Mouse (Mus musculus) embryonic facial prominence, embryonic 14.5 days (tissue): ENCODE results near the gene Tfpi2. TPM values are rescaled to one million over a fixed set of nuclear protein-coding genes. Genes with fewer than 3 reads are reported as not detected.
A peak's percentile ranks its signal among the peaks of the same experiment; 100 is the strongest.

Experiments used
- ATAC-seq: fragments of 200-750 bp; cut with Nextera tagmentation; 2 replicates; pipeline ENCODE4 v1.8.0; 2017; ENCODE audit warnings: low read depth, moderate number of reproducible peaks, moderate TSS enrichment
- DNase-seq: peaks from one replicate; pipeline ENCODE4 v3.0.0-alpha.2; 2015; ENCODE audit warnings: low spot score
- H3K27ac ChIP-seq: fragments of 300-500 bp; sonication (generic); replicated peaks from 2 replicates; pipeline ENCODE4 v1.5.1; 2014; ENCODE audit warnings: low read depth, mild to moderate bottlenecking, low read length, moderate library complexity
- H3K27me3 ChIP-seq: fragments of 300-500 bp; sonication (generic); replicated peaks from 2 replicates; pipeline ENCODE4 v1.6.1; 2014; ENCODE audit warnings: low read length; ENCODE audit not compliant: control insufficient read depth, insufficient read depth
- H3K36me3 ChIP-seq: fragments of 300-500 bp; sonication (generic); 2 replicates; pipeline ENCODE4 v1.6.1; 2014; ENCODE audit warnings: low read length, mixed read lengths; ENCODE audit not compliant: control insufficient read depth, insufficient read depth
- H3K4me1 ChIP-seq: fragments of 300-500 bp; sonication (generic); 2 replicates; pipeline ENCODE4 v1.6.1; 2014; ENCODE audit warnings: antibody characterized with exemption, low read length; ENCODE audit not compliant: control insufficient read depth, insufficient read depth
- H3K4me2 ChIP-seq: fragments of 300-500 bp; sonication (generic); 2 replicates; pipeline ENCODE4 v1.6.1; 2014; ENCODE audit warnings: low read depth, mild to moderate bottlenecking, low read length, moderate library complexity, mixed read lengths
- H3K4me3 ChIP-seq: fragments of 300-500 bp; sonication (generic); 2 replicates; pipeline ENCODE4 v1.5.1; 2014; ENCODE audit warnings: low read depth, mild to moderate bottlenecking, low read length
- H3K9ac ChIP-seq: fragments of 300-500 bp; sonication (generic); 2 replicates; pipeline ENCODE4 v1.6.1; 2014; ENCODE audit warnings: low read depth, mild to moderate bottlenecking, low read length, moderate library complexity, mixed read lengths
- H3K9me3 ChIP-seq: fragments of 300-500 bp; sonication (generic); 2 replicates; pipeline ENCODE4 v1.6.1; 2016; ENCODE audit warnings: low read length; ENCODE audit not compliant: control insufficient read depth
- WGBS: fragments of 180-500 bp; shearing (Covaris S2); extraction: QIAGEN DNeasy Blood & Tissue Kit; methylation state at CpG from one replicate; pipeline ENCODE4 v1.1.7; 2014; 5-methylcytosine and 5-hydroxymethylcytosine counted together
- polyA plus RNA-seq: library from polyadenylated mRNA; unstranded; fragments of >200 nt; fragmentation: Nextera tagmentation; extraction: Ambion mirVana; gene quantifications from 2 replicates; pipeline ENCODE4 v1.2.1, GENCODE M21; 2014

Gene Tfpi2
- polyA plus RNA-seq, 1 experiment from 2014 or later, result 3.5 TPM

DNA sequence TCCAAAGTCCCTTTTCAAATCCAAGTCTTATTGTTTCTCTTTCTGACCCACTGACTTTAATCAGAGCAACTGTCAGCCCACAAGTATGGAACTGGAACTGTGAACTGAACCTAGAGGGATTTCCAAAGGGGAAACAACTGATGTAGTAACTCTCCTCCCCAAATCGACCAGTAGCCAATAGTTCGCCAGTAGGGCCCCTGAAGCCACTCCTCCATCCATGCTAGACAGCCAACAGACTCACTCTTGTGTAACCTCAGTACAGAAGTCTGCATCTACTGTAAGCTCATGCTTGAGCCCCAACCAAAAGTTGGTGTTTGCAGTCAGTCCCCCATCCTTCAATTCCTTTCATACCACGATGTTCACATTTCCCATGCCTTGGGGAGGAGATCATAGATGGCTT lies 12.0 kb upstream of the Tfpi2 start:
- Histone ChIP-seq H3K4me3 (no peak overlapping the region), H3K36me3 (no peaks in the 10 kb centered on the region), H3K9me3 (no peaks in the 10 kb centered on the region), H3K27me3 (no peaks in the 10 kb centered on the region), H3K4me2 (no peak overlapping the region), H3K27ac (no peak overlapping the region), H3K4me1 (peaks cover 15% of the 10 kb centered on the region; the same call in 1 of the 2 replicates), H3K9ac (no peak overlapping the region)
- ATAC-seq (no peak), DNase-seq (no peak)
- 76% methylated on average over 3 of the region's 3 CpGs for WGBS

- ATAC-seq, result no peak
- H3K36me3 ChIP-seq, result no peaks in the 10 kb centered on the region
- 67% methylated on average over 6 of the region's 6 CpGs for WGBS
- no peaks in the 10 kb centered on the region for H3K9me3 ChIP-seq
- H3K27me3 ChIP-seq, result no peaks in the 10 kb centered on the region
- DNase-seq, result no peak
- H3K4me3 ChIP-seq, result no peak overlapping the region
- no peak overlapping the region for H3K9ac ChIP-seq
- no peak overlapping the region for H3K4me2 ChIP-seq
- H3K4me1 ChIP-seq, result peaks cover 11% of the 10 kb centered on the region; the same call in 1 of the 2 replicates
- no peak overlapping the region for H3K27ac ChIP-seq
These were observed 10.6 kb upstream of the Tfpi2 start for GRCm38 (mm10) chr6:3999296-3999695.

GRCm38 (mm10) chr6:3998089-3998488 lies 9.4 kb upstream of the Tfpi2 start:
- H3K4me2 ChIP-seq, result no peak overlapping the region
- no peaks in the 10 kb centered on the region for H3K9me3 ChIP-seq
- H3K36me3 ChIP-seq, result no peaks in the 10 kb centered on the region
- no peak overlapping the region for H3K4me3 ChIP-seq
- 0 out of 2 replicates have a peak, but pooled peaks cover 3% of the 10 kb centered on the region for H3K4me1 ChIP-seq
- H3K27me3 ChIP-seq, result no peaks in the 10 kb centered on the region
- H3K9ac ChIP-seq, result no peak overlapping the region
- no peak for DNase-seq
- no peak overlapping the region for H3K27ac ChIP-seq
- no peak for ATAC-seq
- 73% methylated on average over 4 of the region's 4 CpGs for WGBS

GRCm38 (mm10) chr6:3993492-3993891 lies 4.8 kb upstream of the Tfpi2 start, which contains the start of gene Gngt1:
TSS of gene Gngt1 (plus strand) at chr6:3993792.
- Histone ChIP-seq H3K4me3 (no peak within 1 kb of the TSS), H3K4me2 (no peak within 1 kb of the TSS), H3K9ac (no peak within 1 kb of the TSS), H3K9me3 (no peaks in the 10 kb centered on the region), H3K4me1 (no peaks in the 10 kb centered on the region), H3K27me3 (no peaks in the 10 kb centered on the region), H3K36me3 (no peaks in the 10 kb centered on the region), H3K27ac (no peak within 1 kb of the TSS)
- no peak for ATAC-seq
- peak; percentile 26 for DNase-seq
- WGBS, result 84% methylated on average over 6 of the region's 6 CpGs

- no peak overlapping the region for H3K4me3 ChIP-seq
- no peak overlapping the region for H3K9ac ChIP-seq
- DNase-seq, result no peak
- no peaks in the 10 kb centered on the region for H3K36me3 ChIP-seq
- ATAC-seq, result no peak
- H3K4me2 ChIP-seq, result no peak overlapping the region
- H3K27ac ChIP-seq, result no peak overlapping the region
- no peaks in the 10 kb centered on the region for H3K4me1 ChIP-seq
- no peaks in the 10 kb centered on the region for H3K9me3 ChIP-seq
- no peaks in the 10 kb centered on the region for H3K27me3 ChIP-seq
- 84% methylated on average over 5 of the region's 5 CpGs for WGBS
These were observed 5.9 kb downstream of the Tfpi2 start for GRCm38 (mm10) chr6:3982661-3983284.

DNA sequence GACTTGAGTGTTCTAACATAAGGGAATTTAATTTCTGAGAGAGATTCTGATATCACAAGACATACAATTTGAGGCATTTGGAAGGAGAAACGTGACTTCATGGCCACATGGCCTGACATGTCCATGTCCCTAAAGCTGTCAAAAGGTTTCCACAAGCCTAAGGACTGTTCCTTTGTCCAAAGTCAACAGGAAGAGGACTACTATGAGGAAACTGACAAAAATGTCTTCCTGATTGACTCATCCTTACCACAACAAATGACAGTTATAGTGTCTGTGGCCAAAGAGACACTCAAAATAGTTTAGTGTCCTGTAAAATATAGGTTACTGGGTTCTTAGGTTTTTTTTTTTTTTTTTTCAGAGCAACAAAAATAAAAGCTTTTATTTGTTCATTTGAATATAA lies 15.0 kb downstream of the Tfpi2 start:
- no peak for DNase-seq
- H3K27ac ChIP-seq, result no peak overlapping the region
- H3K27me3 ChIP-seq, result no peaks in the 10 kb centered on the region
- 63% methylated on average over 1 of the region's 1 CpGs for WGBS
- H3K4me1 ChIP-seq, result no peaks in the 10 kb centered on the region
- H3K9me3 ChIP-seq, result no peaks in the 10 kb centered on the region
- H3K4me2 ChIP-seq, result no peak overlapping the region
- H3K36me3 ChIP-seq, result no peaks in the 10 kb centered on the region
- H3K9ac ChIP-seq, result no peak overlapping the region
- ATAC-seq, result no peak
- no peak overlapping the region for H3K4me3 ChIP-seq

DNA sequence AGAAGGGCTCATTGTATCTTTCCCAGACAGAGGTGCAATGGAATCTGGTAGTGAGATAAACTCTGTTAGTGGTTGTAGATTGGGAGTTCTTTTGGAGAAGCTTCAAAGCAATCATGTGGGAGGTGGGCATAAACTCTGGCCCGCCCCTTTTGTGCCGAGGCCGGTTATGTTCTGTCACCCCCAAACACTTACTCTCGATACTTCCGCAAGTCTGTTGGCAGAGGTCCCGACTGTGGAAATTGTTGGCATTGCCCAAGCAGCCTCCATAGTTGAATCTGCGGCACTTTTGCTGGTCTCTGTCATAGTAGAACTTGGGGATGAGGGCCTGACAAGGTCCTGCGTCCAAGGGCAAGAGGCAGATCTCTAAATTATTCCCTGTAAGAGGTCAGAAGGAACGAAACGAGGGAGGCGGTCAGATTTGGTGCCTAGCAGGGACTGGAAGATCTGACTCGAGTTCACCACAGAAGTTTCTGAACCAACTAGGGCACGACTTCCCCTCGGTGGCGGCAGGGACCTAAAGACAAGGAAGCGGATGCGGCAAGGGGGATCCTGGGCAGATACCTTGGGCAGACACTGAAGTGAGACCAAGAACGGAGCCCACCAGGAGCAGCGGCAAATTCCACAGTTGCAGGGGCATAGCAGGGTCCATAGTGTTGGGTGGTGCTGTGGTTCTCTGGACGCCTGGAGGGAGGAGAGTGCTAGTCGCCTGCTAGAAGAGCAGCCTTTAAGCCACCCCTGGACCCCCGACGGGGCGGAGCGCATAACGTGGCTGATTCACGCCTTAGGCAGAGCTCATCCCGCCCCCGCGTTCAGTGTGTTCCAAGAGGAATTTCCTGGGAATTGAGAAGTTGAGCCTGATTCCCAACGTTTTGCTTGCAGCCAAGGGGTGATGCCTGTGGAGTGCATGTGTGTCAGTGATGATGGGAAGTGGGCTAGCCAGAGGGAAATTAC lies 20.8 kb downstream of the Tfpi2 start:
- ATAC-seq (no peak), DNase-seq (peak; percentile 41)
- H3K27ac ChIP-seq, result no peak overlapping the region
- H3K36me3 ChIP-seq, result no peaks in the 10 kb centered on the region
- H3K4me3 ChIP-seq, result peak overlapping the region; percentile 27
- no peaks in the 10 kb centered on the region for H3K27me3 ChIP-seq
- H3K4me2 ChIP-seq, result peak overlapping the region; percentile 52
- H3K9me3 ChIP-seq, result no peaks in the 10 kb centered on the region
- 29% methylated on average over 29 of the region's 31 CpGs for WGBS
- 0 out of 2 replicates have a peak overlapping the region, but pooled peaks have one; percentile 10 for H3K9ac ChIP-seq
- no peaks in the 10 kb centered on the region for H3K4me1 ChIP-seq

GRCm38 (mm10) chr6:3954969-3955368 lies 33.8 kb downstream of the Tfpi2 start:
- H3K4me2 ChIP-seq, result no peak overlapping the region
- no peaks in the 10 kb centered on the region for H3K27me3 ChIP-seq
- no peak overlapping the region for H3K9ac ChIP-seq
- ATAC-seq (no peak), DNase-seq (no peak)
- H3K4me3 ChIP-seq, result no peak overlapping the region
- no peaks in the 10 kb centered on the region for H3K9me3 ChIP-seq
- H3K4me1 ChIP-seq, result no peaks in the 10 kb centered on the region
- WGBS, result 36% methylated on average over 4 of the region's 4 CpGs
- no peak overlapping the region for H3K27ac ChIP-seq
- no peaks in the 10 kb centered on the region for H3K36me3 ChIP-seq
